Mouse (Mus musculus) frontal cortex, postnatal 25 days (tissue): ENCODE data around the gene Gcc2.
"Not testable (repeated sequence)": the region's sequence is repeated elsewhere in the genome, so short reads cannot be mapped to it uniquely, and the experiment has no call there.

Experiments used
- DNase-seq, 2 experiments: peaks; one replicate each; pipeline ENCODE4 v3.0.0; 2022; ENCODE audit warnings: low spot score in 2 of 2

The Gcc2 gene

GRCm38 (mm10) chr10:58323028-58323991 is 68.0 kb downstream of the Gcc2 start, which contains the start of gene Lims1:
Lims1 (plus strand) TSS chr10:58323466.
- DNase-seq = peak; percentile 82 to 93

- no peak for DNase-seq
These were observed 71.0 kb downstream of the Gcc2 start for GRCm38 (mm10) chr10:58326271-58326670.

- DNase-seq = not testable (repeated sequence)
These were observed 72.5 kb downstream of the Gcc2 start for GRCm38 (mm10) chr10:58327836-58328235.

- DNase-seq = no peak
These were observed 73.3 kb downstream of the Gcc2 start for GRCm38 (mm10) chr10:58328517-58329108.

GRCm38 (mm10) chr10:58330635-58331034 is 75.3 kb downstream of the Gcc2 start:
- no peak for DNase-seq

GRCm38 (mm10) chr10:58331741-58332140 is 76.4 kb downstream of the Gcc2 start:
- no peak for DNase-seq

GRCm38 (mm10) chr10:58333414-58333813 is 78.1 kb downstream of the Gcc2 start:
- no peak for DNase-seq

- DNase-seq = no peak
These were observed 80.9 kb downstream of the Gcc2 start for GRCm38 (mm10) chr10:58336156-58336555.

- DNase-seq = not testable (repeated sequence)
These were observed 81.8 kb downstream of the Gcc2 start for GRCm38 (mm10) chr10:58337091-58337490.

- no peak for DNase-seq
These were observed 83.3 kb downstream of the Gcc2 start for GRCm38 (mm10) chr10:58338590-58338989.

- DNase-seq = no peak
These were observed 86.4 kb downstream of the Gcc2 start for GRCm38 (mm10) chr10:58341685-58342084.

- DNase-seq = no peak
These were observed 86.9 kb downstream of the Gcc2 start for GRCm38 (mm10) chr10:58342199-58342598.

- no peak for DNase-seq
These were observed 88.3 kb downstream of the Gcc2 start for GRCm38 (mm10) chr10:58343552-58343951.

- DNase-seq = no peak
These were observed 95.3 kb downstream of the Gcc2 start for GRCm38 (mm10) chr10:58350600-58350999.

- DNase-seq = no peak
These were observed 96.4 kb downstream of the Gcc2 start for GRCm38 (mm10) chr10:58351670-58352069.

GRCm38 (mm10) chr10:58352364-58352763 is 97.1 kb downstream of the Gcc2 start:
- DNase-seq = no peak

- DNase-seq = no peak
These were observed 99.3 kb downstream of the Gcc2 start for GRCm38 (mm10) chr10:58354561-58354960.
